Mouse (Mus musculus) hindbrain, postnatal 0 days (tissue): ENCODE data around the gene Cmc1. TPM values are rescaled to one million over a fixed set of nuclear protein-coding genes. Genes with fewer than 3 reads are reported as not detected.

Experiments used
- ATAC-seq: fragments of 200-750 bp; cut with Nextera tagmentation; 2 replicates; pipeline ENCODE4 v1.8.0; 2017; ENCODE audit warnings: mild to moderate bottlenecking, moderate TSS enrichment, moderate library complexity
- DNase-seq: peaks from one replicate; pipeline ENCODE4 v3.0.0-alpha.2; 2015; ENCODE audit warnings: low spot score
- H3K27ac ChIP-seq: fragments of 300-500 bp; sonication (generic); 2 replicates; pipeline ENCODE4 v1.5.1; 2014; ENCODE audit warnings: mild to moderate bottlenecking
- H3K27me3 ChIP-seq: fragments of 300-500 bp; sonication (generic); 2 replicates; pipeline ENCODE4 v1.6.1; 2014; ENCODE audit warnings: low read length, mixed read lengths; ENCODE audit not compliant: insufficient read depth
- H3K36me3 ChIP-seq: fragments of 300-500 bp; sonication (generic); 2 replicates; pipeline ENCODE4 v1.6.1; 2014; ENCODE audit warnings: low read length, mixed read lengths; ENCODE audit not compliant: insufficient read depth
- H3K4me1 ChIP-seq: fragments of 300-500 bp; sonication (generic); 2 replicates; pipeline ENCODE4 v1.6.1; 2014; ENCODE audit warnings: antibody characterized with exemption, low read length, mixed read lengths; ENCODE audit not compliant: insufficient read depth
- H3K4me2 ChIP-seq: fragments of 300-500 bp; sonication (generic); 2 replicates; pipeline ENCODE4 v1.6.1; 2014; ENCODE audit warnings: low read depth, mild to moderate bottlenecking, low read length, moderate library complexity, mixed read lengths
- H3K4me3 ChIP-seq: fragments of 300-500 bp; sonication (generic); 2 replicates; pipeline ENCODE4 v1.5.1; 2014; ENCODE audit warnings: low read length
- H3K9ac ChIP-seq: fragments of 300-500 bp; sonication (generic); replicated peaks from 2 replicates; pipeline ENCODE4 v1.6.1; 2014; ENCODE audit warnings: mild to moderate bottlenecking, low read length, moderate library complexity, mixed read lengths
- H3K9me3 ChIP-seq: fragments of 300-500 bp; sonication (generic); 2 replicates; pipeline ENCODE4 v1.6.1; 2016; ENCODE audit warnings: low read length, mixed read lengths
- CTCF ChIP-seq: IDR thresholded peaks from 2 replicates; pipeline ENCODE4 v1.5.1; 2016; ENCODE audit warnings: antibody characterized with exemption, control low read depth, low read depth
- WGBS: fragments of 180-500 bp; shearing (Covaris S2); extraction: QIAGEN DNeasy Blood & Tissue Kit; methylation state at CpG from one replicate; pipeline ENCODE4 v1.1.7; 2014; 5-methylcytosine and 5-hydroxymethylcytosine counted together
- polyA plus RNA-seq: library from polyadenylated mRNA; unstranded; fragments of >200 nt; fragmentation: Nextera tagmentation; extraction: Ambion mirVana; gene quantifications from 2 replicates; pipeline ENCODE4 v1.2.1, GENCODE M21; 2015
- total RNA-seq: library from RNA; depleted of rRNA; stranded (reverse); fragments of >200 nt; gene quantifications from 2 replicates; pipeline ENCODE4 v1.2.3, GENCODE M21; 2014

Cmc1 gene
- total and polyA plus RNA-seq, 2 experiments from 2014 or later = 2.0 to 44.5 TPM

GRCm38 (mm10) chr9:118059101-118059500 lies 90.9 kb downstream of the Cmc1 start:
- no peak for ATAC-seq
- DNase-seq = no peak

GRCm38 (mm10) chr9:118053286-118053685 lies 96.7 kb downstream of the Cmc1 start:
- Histone ChIP-seq H3K9ac (no peak overlapping the region), H3K27ac (no peak overlapping the region), H3K4me3 (no peak overlapping the region), H3K27me3 (no peaks in the 10 kb centered on the region), H3K4me2 (no peak overlapping the region), H3K36me3 (peaks cover 3% of the 10 kb centered on the region; the same call in 1 of the 2 replicates), H3K4me1 (no peaks in the 10 kb centered on the region), H3K9me3 (no peaks in the 10 kb centered on the region)
- WGBS = 12% methylated on average over 1 of the region's 1 CpGs
- peak; percentile 80 for TF ChIP-seq CTCF
- DNase-seq = peak; percentile 77
- no peak for ATAC-seq

More at GRCm38 (mm10) chr9:118059101-118059500, 90.9 kb downstream of the Cmc1 start:
- H3K27me3 ChIP-seq = no peaks in the 10 kb centered on the region
- peaks cover 10% of the 10 kb centered on the region; the same call in 1 of the 2 replicates for H3K36me3 ChIP-seq
- H3K4me2 ChIP-seq = no peak overlapping the region
- no peak overlapping the region for H3K9ac ChIP-seq
- no peak for TF ChIP-seq CTCF
- no peaks in the 10 kb centered on the region for H3K4me1 ChIP-seq
- H3K4me3 ChIP-seq = no peak overlapping the region
- H3K9me3 ChIP-seq = no peaks in the 10 kb centered on the region
- WGBS = 87% methylated on average over 3 of the region's 3 CpGs
- H3K27ac ChIP-seq = no peak overlapping the region

GRCm38 (mm10) chr9:118045011-118045533 lies 104.9 kb downstream of the Cmc1 start:
- Histone ChIP-seq H3K4me2 (no peak overlapping the region), H3K27ac (no peak overlapping the region), H3K9me3 (no peaks in the 10 kb centered on the region), H3K9ac (no peak overlapping the region), H3K4me3 (no peak overlapping the region), H3K36me3 (peaks cover 4% of the 10 kb centered on the region), H3K4me1 (peaks cover 6% of the 10 kb centered on the region; the same call in 1 of the 2 replicates), H3K27me3 (no peaks in the 10 kb centered on the region)
- no peak for TF ChIP-seq CTCF
- no peak for DNase-seq
- 50% methylated on average over 1 of the region's 1 CpGs for WGBS
- no peak for ATAC-seq

DNA sequence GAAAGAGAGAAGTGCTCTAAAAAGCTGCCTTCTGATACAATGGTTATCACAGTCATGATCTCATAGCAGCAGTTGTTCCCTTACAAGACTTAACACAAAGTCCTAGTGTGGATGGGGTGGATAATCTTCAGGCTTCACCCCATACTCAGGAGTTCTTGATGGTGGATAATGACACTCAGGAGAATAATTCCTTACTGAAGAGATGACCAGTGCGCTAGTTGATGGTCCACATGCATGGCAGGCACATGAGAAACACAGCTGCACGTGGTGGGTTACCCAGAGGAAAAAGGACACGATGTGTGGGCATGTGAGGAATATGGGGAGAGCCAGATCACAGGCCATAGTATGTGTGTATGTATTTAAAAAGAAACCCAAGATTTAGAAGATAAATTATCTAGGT lies 106.4 kb downstream of the Cmc1 start:
- Histone ChIP-seq H3K27ac (no peak overlapping the region), H3K4me2 (no peak overlapping the region), H3K4me3 (no peak overlapping the region), H3K36me3 (peaks cover 4% of the 10 kb centered on the region), H3K9ac (no peak overlapping the region), H3K4me1 (peaks cover 6% of the 10 kb centered on the region; the same call in 1 of the 2 replicates), H3K9me3 (no peaks in the 10 kb centered on the region), H3K27me3 (no peaks in the 10 kb centered on the region)
- TF ChIP-seq CTCF = no peak
- ATAC-seq = no peak
- WGBS = 88% methylated on average over 3 of the region's 3 CpGs
- DNase-seq = no peak

GRCm38 (mm10) chr9:118042738-118043137 lies 107.2 kb downstream of the Cmc1 start:
- DNase-seq (no peak), ATAC-seq (no peak)
- Histone ChIP-seq H3K9ac (no peak overlapping the region), H3K9me3 (no peaks in the 10 kb centered on the region), H3K27me3 (no peaks in the 10 kb centered on the region), H3K4me2 (peak overlapping the region; percentile 78), H3K4me3 (no peak overlapping the region), H3K36me3 (no peaks in the 10 kb centered on the region), H3K4me1 (peaks cover 6% of the 10 kb centered on the region; the same call in 1 of the 2 replicates), H3K27ac (no peak overlapping the region)
- no peak for TF ChIP-seq CTCF
- 88% methylated on average over 4 of the region's 4 CpGs for WGBS

GRCm38 (mm10) chr9:118041646-118042045 lies 108.3 kb downstream of the Cmc1 start:
- no peak for DNase-seq
- Histone ChIP-seq H3K27ac (no peak overlapping the region), H3K9me3 (no peaks in the 10 kb centered on the region), H3K4me1 (peaks cover 6% of the 10 kb centered on the region; the same call in 1 of the 2 replicates), H3K36me3 (no peaks in the 10 kb centered on the region), H3K27me3 (no peaks in the 10 kb centered on the region), H3K4me3 (peak overlapping the region; percentile 90), H3K9ac (peak overlapping the region; percentile 95), H3K4me2 (peak overlapping the region; percentile 78)
- WGBS = 18% methylated on average over 5 of the region's 5 CpGs
- no peak for ATAC-seq
- TF ChIP-seq CTCF = no peak

DNA sequence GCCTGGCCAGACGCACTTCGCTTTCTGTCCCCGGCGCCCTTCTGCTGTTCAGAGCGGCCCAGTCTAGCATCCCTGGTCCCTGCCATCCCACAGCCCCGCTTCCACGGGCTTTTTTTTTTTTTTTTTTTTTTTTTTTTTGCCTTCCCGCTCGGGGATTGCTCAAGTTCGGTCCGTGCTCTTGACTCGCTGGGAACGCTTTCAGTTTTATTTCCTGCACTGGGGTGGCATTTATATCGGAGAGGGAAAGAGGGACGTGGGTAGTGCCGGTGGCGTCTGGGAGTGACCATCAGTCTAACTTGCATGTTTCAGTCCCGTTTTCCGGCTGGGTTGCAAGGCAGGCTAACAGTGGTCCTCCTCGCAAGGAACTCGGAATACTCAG lies 109.0 kb downstream of the Cmc1 start:
- ATAC-seq = no peak
- Histone ChIP-seq H3K27me3 (no peaks in the 10 kb centered on the region), H3K9me3 (no peaks in the 10 kb centered on the region), H3K36me3 (no peaks in the 10 kb centered on the region), H3K4me3 (peak overlapping the region; percentile 90), H3K9ac (peak overlapping the region; percentile 95), H3K4me2 (peak overlapping the region; percentile 78), H3K4me1 (peaks cover 6% of the 10 kb centered on the region; the same call in 1 of the 2 replicates), H3K27ac (peak overlapping the region; percentile 95)
- whole genome bisulfite sequencing = under 1% methylated on average over 19 of the region's 21 CpGs
- TF ChIP-seq CTCF = no peak
- DNase-seq = peak; percentile 39
